Mouse (Mus musculus) CH12.LX (cell line): ENCODE measurements at regions not wholly inside any gene's neighbourhood (a gene's known extent, or its start where the extent isn't known, plus 50 kb on each side); places are given as distances from the start of the nearest gene placed in this dataset.

Experiments
- DNase-seq: peaks from one replicate; pipeline ENCODE4 v3.0.0-alpha.2; 2013; ENCODE audit errors: extremely low read depth
- H3K27ac ChIP-seq: 2 replicates; pipeline ENCODE4 v1.5.1; 2012; ENCODE audit warnings: low read depth, mild to moderate bottlenecking, control low read depth, moderate library complexity; ENCODE audit not compliant: insufficient read depth
- H3K27me3 ChIP-seq: replicated peaks from 2 replicates; pipeline ENCODE3; 2012; ENCODE audit warnings: inconsistent platforms
- H3K36me3 ChIP-seq, 2 experiments: replicated peaks in 1 of 2; 2 replicates each; pipeline versions ENCODE3 to v1.6.1; 2012; ENCODE audit warnings: inconsistent platforms in 1 of 2, low read length in 1 of 2, mild to moderate bottlenecking in 1 of 2, mixed read lengths in 1 of 2, moderate library complexity in 1 of 2; ENCODE audit not compliant: control insufficient read depth in 1 of 2, insufficient read depth in 1 of 2
- H3K4me1 ChIP-seq, 2 experiments: 2 replicates each; pipeline ENCODE4 v1.6.1; 2012; ENCODE audit warnings: inconsistent platforms in 1 of 2, moderate library complexity in 1 of 2; ENCODE audit not compliant: insufficient read depth in 2 of 2, control insufficient read depth in 1 of 2
- H3K4me2 ChIP-seq: 2 replicates; pipeline ENCODE4 v1.6.1; 2012; ENCODE audit warnings: low read depth, mild to moderate bottlenecking, control low read depth; ENCODE audit not compliant: poor library complexity, insufficient read depth, severe bottlenecking
- H3K4me3 ChIP-seq, 3 experiments: fragments of 150-350 bp in 1 of 3; sonication (generic) in 1 of 3; replicated peaks in 1 of 3; 2 replicates each; pipeline versions ENCODE3 to v1.5.1; 2011 to 2012; ENCODE audit warnings: low read depth in 2 of 3, low read length in 2 of 3, mild to moderate bottlenecking in 2 of 3, moderate library complexity in 2 of 3, control low read depth in 1 of 3, improper control_type of control experiment in 1 of 3, inconsistent platforms in 1 of 3, mixed read lengths in 1 of 3; ENCODE audit not compliant: poor library complexity in 1 of 3
- H3K79me2 ChIP-seq: replicated peaks from 2 replicates; pipeline ENCODE4 v1.6.1; 2012; ENCODE audit warnings: mild to moderate bottlenecking, moderate library complexity; ENCODE audit not compliant: control insufficient read depth, poor library complexity, insufficient read depth, severe bottlenecking; ENCODE audit errors: extremely low read depth
- H3K9ac ChIP-seq: 2 replicates; pipeline ENCODE4 v1.6.1; 2012; ENCODE audit warnings: low read depth, mild to moderate bottlenecking, control low read depth, moderate library complexity; ENCODE audit not compliant: insufficient read depth
- H3K9me3 ChIP-seq: replicated peaks from 2 replicates; pipeline ENCODE3; 2012; ENCODE audit warnings: low read length, inconsistent platforms, mixed read lengths
- CHD1 ChIP-seq: IDR thresholded peaks from 2 replicates; pipeline ENCODE4 v1.6.1; 2012; ENCODE audit warnings: low read depth, low read length, improper control_type of control experiment, inconsistent platforms
- MAFK ChIP-seq: IDR thresholded peaks from 2 replicates; pipeline ENCODE4 v1.6.1; 2011; ENCODE audit warnings: low read length, improper control_type of control experiment; ENCODE audit not compliant: insufficient replicate concordance
- MAZ ChIP-seq: IDR thresholded peaks from 2 replicates; pipeline ENCODE4 v1.6.1; 2012; ENCODE audit warnings: low read depth, mild to moderate bottlenecking, inconsistent platforms, low read length, improper control_type of control experiment, moderate library complexity
- MEF2A ChIP-seq: IDR thresholded peaks from 2 replicates; pipeline ENCODE4 v1.6.1; 2014; ENCODE audit warnings: low read depth, mild to moderate bottlenecking, inconsistent platforms, low read length, improper control_type of control experiment, borderline replicate concordance
- MXI1 ChIP-seq: IDR thresholded peaks from 2 replicates; pipeline ENCODE4 v1.6.1; 2011; ENCODE audit warnings: mild to moderate bottlenecking, low read depth, low read length, improper control_type of control experiment
- NELFE ChIP-seq: IDR thresholded peaks from 2 replicates; pipeline ENCODE4 v1.6.1; 2011; ENCODE audit warnings: low read depth, low read length, improper control_type of control experiment
- POLR2AphosphoS2 ChIP-seq: IDR thresholded peaks from 2 replicates; pipeline ENCODE4 v1.6.1; 2011; ENCODE audit warnings: low read depth, low read length, improper control_type of control experiment
- USF1 ChIP-seq: IDR thresholded peaks from 2 replicates; pipeline ENCODE4 v1.6.1; 2014; ENCODE audit warnings: low read depth, mild to moderate bottlenecking, inconsistent platforms, low read length, improper control_type of control experiment
- USF2 ChIP-seq: conservative IDR thresholded peaks from 2 replicates; pipeline ENCODE4 v1.6.1; 2011; ENCODE audit warnings: low read depth, low read length, improper control_type of control experiment
- ZKSCAN1 ChIP-seq: IDR thresholded peaks from 2 replicates; pipeline ENCODE4 v1.6.1; 2012; ENCODE audit warnings: low read depth, inconsistent platforms, low read length, improper control_type of control experiment, borderline replicate concordance
- ZNF384 ChIP-seq: IDR thresholded peaks from 2 replicates; pipeline ENCODE4 v1.6.1; 2012; ENCODE audit warnings: low read depth, low read length, improper control_type of control experiment, inconsistent platforms
- dilution Hi-C: fragments of 300-500 bp; cut with MboI; formaldehyde crosslinking; loops from 2 replicates; pipeline ENCODE4 v1.14.3; 2020; ENCODE audit warnings: low sequenced_read_pairs; ENCODE audit not compliant: extremely low pct_unique_long_range_greater_than_20kb, extremely low pct_ligation_motif_present
- in situ Hi-C: fragments of 300-500 bp; cut with MboI; formaldehyde crosslinking; loops from 3 replicates; pipeline ENCODE4 v1.14.3; 2019; ENCODE audit warnings: low sequenced_read_pairs, low pct_ligation_motif_present, low pct_unique_long_range_greater_than_20kb, mixed read lengths

DNA sequence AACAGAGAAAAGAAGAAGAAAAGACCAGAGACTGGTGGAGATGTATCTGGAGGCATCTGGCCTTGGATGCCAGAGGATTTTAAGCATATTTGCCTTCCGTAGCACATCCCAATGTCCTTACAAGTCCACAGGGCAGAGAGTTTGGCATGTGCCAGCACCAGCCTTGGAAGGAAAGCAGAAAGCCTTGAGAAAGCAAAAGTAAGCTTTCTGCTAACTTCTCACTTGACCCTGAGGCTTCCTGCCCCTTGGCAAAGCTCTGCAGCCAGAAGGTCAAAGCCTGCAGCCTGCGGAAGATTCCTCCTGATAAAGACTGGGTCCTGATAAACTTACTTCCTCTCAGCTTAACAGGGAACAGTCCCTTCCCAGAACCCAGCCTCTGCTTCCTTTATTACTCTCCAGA, 268.3 kb upstream of the Prox1 start:
- Histone ChIP-seq H3K79me2 (no peaks in the 10 kb centered on the region), H3K27ac (no peak overlapping the region), H3K4me3 (no peak overlapping the region), H3K9ac (no peak overlapping the region), H3K27me3 (peaks cover 66% of the 10 kb centered on the region), H3K4me1 (peaks cover 0 to 6% of the 10 kb centered on the region in 2 experiments; a peak in 1 of 4 replicates), H3K36me3 (no peaks in the 10 kb centered on the region)
- no peak for DNase-seq
- in situ Hi-C loops: no loop called here
- TF ChIP-seq MAFK: no peak
- TF ChIP-seq, all 38 proteins: peak for 0
- Histone ChIP-seq H3K9me3 (no peaks in the 10 kb centered on the region), H3K4me2 (no peak overlapping the region)
- dilution Hi-C loops: no loop called here

DNA sequence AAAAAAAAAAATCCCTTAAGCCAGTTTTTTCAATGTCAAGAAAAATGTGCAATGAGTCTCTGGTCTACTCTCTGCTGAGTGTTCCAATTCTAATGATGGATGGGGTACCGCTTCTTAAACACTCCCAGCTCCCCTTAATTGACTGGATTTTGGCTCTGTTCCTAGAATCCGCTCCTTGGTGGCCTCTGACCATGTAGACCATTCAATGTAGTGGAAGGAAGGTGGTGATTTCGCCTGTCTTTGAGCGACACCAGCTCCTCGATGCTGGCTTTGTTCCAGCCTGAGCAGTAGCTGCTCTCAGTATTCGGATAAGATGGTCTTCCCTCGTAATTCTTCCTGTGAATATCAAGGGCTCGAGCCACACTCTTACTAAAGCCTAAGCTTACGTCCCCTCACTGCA, 252.4 kb upstream of the Prox1 start:
- Histone ChIP-seq H3K9me3 (peaks cover 10% of the 10 kb centered on the region), H3K27ac (no peak overlapping the region), H3K79me2 (no peaks in the 10 kb centered on the region), H3K27me3 (peaks cover 80% of the 10 kb centered on the region), H3K4me2 (no peak overlapping the region), H3K4me1 (no peaks in the 10 kb centered on the region), H3K4me3 (no peak overlapping the region), H3K36me3 (no peaks in the 10 kb centered on the region), H3K9ac (no peak overlapping the region)
- DNase-seq: no peak
- in situ Hi-C loops (no loop called here), dilution Hi-C loops (no loop called here)
- no peak for TF ChIP-seq USF1
- TF ChIP-seq ZKSCAN1: no peak
- TF ChIP-seq MAZ: no peak
- TF ChIP-seq POLR2AphosphoS2: no peak
- TF ChIP-seq CHD1: no peak
- no peak for TF ChIP-seq USF2
- TF ChIP-seq MEF2A: no peak
- TF ChIP-seq MXI1: no peak
- TF ChIP-seq NELFE: no peak
- TF ChIP-seq ZNF384: no peak

DNA sequence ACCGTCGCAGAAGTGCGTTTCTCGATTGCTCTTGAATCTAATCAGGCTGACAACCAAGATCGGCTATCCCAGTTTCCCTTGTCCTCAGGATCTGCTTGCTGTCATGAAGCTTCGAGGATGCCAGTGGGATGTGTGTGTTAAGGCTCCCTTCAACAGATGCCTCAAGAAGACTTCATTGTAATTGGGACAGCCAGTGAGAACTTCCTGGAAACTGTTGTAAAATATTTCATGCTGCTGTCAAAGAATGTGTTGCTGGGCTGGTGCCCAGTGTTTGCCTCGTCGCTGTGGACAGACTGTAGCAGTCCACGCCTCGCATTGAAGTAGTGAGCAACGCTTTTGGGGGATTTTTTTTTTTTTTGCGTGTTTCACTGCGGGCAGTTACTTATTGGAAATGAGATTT, 249.2 kb upstream of the Prox1 start:
- Histone ChIP-seq H3K4me1 (no peaks in the 10 kb centered on the region), H3K36me3 (no peaks in the 10 kb centered on the region), H3K27ac (no peak overlapping the region), H3K9me3 (peaks cover 10% of the 10 kb centered on the region), H3K4me2 (no peak overlapping the region), H3K79me2 (no peaks in the 10 kb centered on the region), H3K9ac (no peak overlapping the region), H3K4me3 (no peak overlapping the region), H3K27me3 (peaks cover 62% of the 10 kb centered on the region)
- no peak for TF ChIP-seq CHD1
- DNase-seq: no peak
- in situ Hi-C loops (no loop called here), dilution Hi-C loops (no loop called here)
